Mouse (Mus musculus) megakaryocyte, embryonic 14.5 days (primary cell): ENCODE results near the gene Pde7b.

Experiments
- FLI1 ChIP-seq: IDR thresholded peaks from 2 replicates; pipeline ENCODE4 v1.6.1; 2012; ENCODE audit warnings: low read length, inconsistent platforms, mixed read lengths
- GATA1 ChIP-seq: IDR thresholded peaks from 3 replicates; pipeline ENCODE4 v1.6.1; 2012; ENCODE audit warnings: mixed read lengths, low read length, inconsistent platforms, borderline replicate concordance

- TF ChIP-seq GATA1 (no peak), FLI1 (no peak)
These were observed 326.7 kb downstream of the Pde7b start for GRCm38 (mm10) chr10:20398224-20398623.
